ENCODE assay signal across 25 mouse cellular contexts in genomic region chr5:27621811-27622210, GRCm38 (mm10).
"Had no signal": no experiment of that assay in that cellular context is flagged by ENCODE, and none has a peak within 500 bp of the region (broad histone marks: within the 10 kb centered on the region; RNA-seq: fewer than 3 reads in every experiment).

No protein-coding gene starts in this region.

- ATAC-seq: hindbrain, embryonic 16.5 days; intestine, embryonic 16.5 days had no signal

- H3K9me3 ChIP-seq: heart, embryonic 13.5 days; heart, embryonic 15.5 days; hindbrain, embryonic 12.5 days; kidney, embryonic 15.5 days; limb, embryonic 12.5 days; liver, embryonic 13.5 days had no signal

- H3K27ac ChIP-seq: heart, embryonic 13.5 days; heart, embryonic 15.5 days; hindbrain, embryonic 12.5 days; kidney, embryonic 15.5 days; kidney, postnatal 0 days; limb, embryonic 12.5 days; liver, embryonic 13.5 days had no signal

- H3K4me1 ChIP-seq: heart, embryonic 13.5 days; heart, embryonic 15.5 days; hindbrain, embryonic 12.5 days; kidney, embryonic 15.5 days; limb, embryonic 12.5 days; liver, embryonic 13.5 days had no signal

- H3K9ac ChIP-seq: forebrain, postnatal 0 days; heart, embryonic 13.5 days; heart, embryonic 15.5 days; hindbrain, embryonic 12.5 days; kidney, embryonic 15.5 days; limb, embryonic 12.5 days; liver, embryonic 13.5 days had no signal

- H3K4me2 ChIP-seq: heart, embryonic 11.5 days; heart, embryonic 13.5 days; heart, embryonic 15.5 days; hindbrain, embryonic 12.5 days; kidney, embryonic 15.5 days; limb, embryonic 12.5 days; liver, embryonic 11.5 days; liver, embryonic 13.5 days had no signal

- DNase-seq: forebrain, postnatal 0 days; gastrocnemius, postnatal 14 days; gastrocnemius, postnatal 36 days; heart, adult 18-20 months; heart, postnatal 14 days; kidney, adult 11 months; kidney, adult 2 months; kidney, adult 9 months; kidney, postnatal 14 days; kidney, postnatal 36 days; layer of hippocampus, adult 9-11 months; layer of hippocampus, postnatal 36 days; left cerebral cortex, postnatal 4 days; liver; liver, embryonic 13.5 days had no signal

- H3K4me3 ChIP-seq: heart, embryonic 13.5 days; heart, embryonic 15.5 days; hindbrain, embryonic 12.5 days; kidney, embryonic 15.5 days; limb, embryonic 12.5 days; liver, embryonic 13.5 days had no signal

- H3K36me3 ChIP-seq: heart, embryonic 13.5 days; heart, embryonic 15.5 days; hindbrain, embryonic 12.5 days; kidney, embryonic 15.5 days; limb, embryonic 12.5 days; liver, embryonic 13.5 days had no signal

- H3K27me3 ChIP-seq: heart, embryonic 13.5 days; heart, embryonic 15.5 days; hindbrain, embryonic 12.5 days; kidney, embryonic 15.5 days; limb, embryonic 12.5 days; liver, embryonic 13.5 days had no signal
